Mouse (Mus musculus) lung, adult 2 months (tissue): ENCODE measurements around the gene Cfap45.

ENCODE experiments used
- CTCF ChIP-seq: fragments of 200-500 bp; IDR thresholded peaks from 2 replicates; pipeline ENCODE4 v1.5.1; 2011; ENCODE audit warnings: mild to moderate bottlenecking, low read length, control low read depth; ENCODE audit not compliant: insufficient read depth
- POLR2A ChIP-seq: fragments of 200-500 bp; IDR thresholded peaks from 2 replicates; pipeline ENCODE4 v1.6.1; 2011; ENCODE audit warnings: low read depth, mild to moderate bottlenecking, control low read depth, low read length, borderline replicate concordance; ENCODE audit errors: extremely low read depth

DNA sequence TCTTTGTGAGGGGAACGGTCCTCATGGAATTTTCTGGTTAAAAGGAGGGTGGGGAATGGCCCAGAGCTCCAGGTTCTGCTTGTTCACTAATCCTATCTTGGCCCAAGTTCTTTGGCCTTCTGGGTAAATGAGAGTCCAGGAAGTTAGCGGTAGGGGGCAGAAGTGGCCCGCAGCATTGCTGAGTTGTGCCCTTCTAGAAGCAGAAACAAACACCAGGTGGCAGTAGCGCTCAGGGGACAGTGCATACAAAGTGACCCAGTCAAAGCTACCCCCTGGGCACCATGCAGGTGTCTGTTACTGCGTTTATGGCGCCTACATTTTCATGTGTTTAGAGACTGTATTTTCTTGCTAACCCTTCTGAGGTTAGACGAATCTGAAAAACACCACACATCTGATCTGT lies 8.1 kb downstream of the Cfap45 start:
- peak; percentile 100 for TF ChIP-seq CTCF
- TF ChIP-seq POLR2A: no peak
